Comparison of ENCODE assay signal across 8 mouse cellular contexts in the genomic region with DNA sequence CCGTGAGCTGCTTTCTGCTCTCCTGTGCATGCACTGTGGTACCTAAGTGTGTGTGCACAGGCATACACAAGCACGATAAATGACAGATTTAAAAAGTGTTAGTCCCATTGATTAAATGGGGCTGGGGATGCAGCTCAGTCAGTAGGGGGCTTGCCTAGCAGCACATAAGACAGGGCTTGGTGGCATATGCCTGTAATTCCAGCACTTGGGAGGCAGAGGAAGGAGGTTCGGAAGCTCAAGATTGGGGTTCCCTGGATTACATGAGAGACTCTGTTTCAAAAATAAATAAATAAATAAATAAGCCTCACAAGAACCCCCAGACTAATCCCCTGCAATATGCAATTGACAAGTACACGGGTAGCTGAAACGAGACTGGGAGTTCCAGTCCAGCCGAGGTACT. TPM values are rescaled to one million over a fixed set of nuclear protein-coding genes. Genes with fewer than 3 reads are reported as not detected.
DNase-seq lines count a peak whose midpoint lies in the region; ATAC-seq and TF ChIP-seq lines count a peak whose summit lies in the region.

No protein-coding gene starts in this region.

- no peak overlapping the region for H3K27ac ChIP-seq in heart, embryonic 13.5 days (replicated peaks)
- H3K27ac ChIP-seq in heart, adult 2 months: no peak overlapping the region
- no peak overlapping the region for H3K27ac ChIP-seq in hindbrain, embryonic 14.5 days
- H3K27ac ChIP-seq in midbrain, embryonic 11.5 days (ENCODE audit: low read depth, low read length): no peak overlapping the region

- 51% methylated on average over 6 of the region's 6 CpGs for WGBS in heart, embryonic 13.5 days
- WGBS in heart, adult 2 months: 50% methylated on average over 6 of the region's 6 CpGs
- 44% methylated on average over 6 of the region's 6 CpGs for WGBS in hindbrain, embryonic 14.5 days
- WGBS in midbrain, embryonic 11.5 days: 42% methylated on average over 6 of the region's 6 CpGs

- no peaks in the 10 kb centered on the region for H3K79me2 ChIP-seq in heart, adult 2 months (replicated peaks; ENCODE audit: control insufficient read depth, insufficient read depth, low read length)

- no peaks in the 10 kb centered on the region for H3K27me3 ChIP-seq in heart, embryonic 13.5 days (replicated peaks)
- no peaks in the 10 kb centered on the region for H3K27me3 ChIP-seq in heart, adult 2 months (ENCODE audit: control insufficient read depth, insufficient read depth, low read length)
- no peaks in the 10 kb centered on the region for H3K27me3 ChIP-seq in hindbrain, embryonic 14.5 days (ENCODE audit: control insufficient read depth, insufficient read depth, low read length)
- H3K27me3 ChIP-seq in midbrain, embryonic 11.5 days (ENCODE audit: control insufficient read depth, insufficient read depth, low read length): no peaks in the 10 kb centered on the region

- intact Hi-C loops in heart, adult 2 months (cut with DNase I): loop anchor here (2.0 to 10.0 kb wide), 2 partner anchors 48 to 714 kb away; a partner anchor contains a TSS
- intact Hi-C loops in gastrocnemius, postnatal 14 days (cut with DNase I; ENCODE audit: low total_unique reads): no loop called here

- H3K9ac ChIP-seq in heart, embryonic 13.5 days: peak overlapping the region; percentile 89
- no peak overlapping the region for H3K9ac ChIP-seq in heart, adult 2 months (ENCODE audit: low read depth, low read length)
- H3K9ac ChIP-seq in hindbrain, embryonic 14.5 days: no peak overlapping the region
- H3K9ac ChIP-seq in midbrain, embryonic 11.5 days (ENCODE audit: low read length): peak overlapping the region; percentile 92

- ATAC-seq in heart, embryonic 13.5 days (ENCODE audit: extremely low read depth, insufficient number of reproducible peaks, low FRiP score, low TSS enrichment): no peak
- ATAC-seq in hindbrain, embryonic 14.5 days (ENCODE audit: low FRiP score): no peak
- no peak for ATAC-seq in midbrain, embryonic 11.5 days (ENCODE audit: low FRiP score)

- no peak for TF ChIP-seq POLR2A in heart, adult 2 months (IDR thresholded peaks at IDR 0.05; ENCODE audit: insufficient read depth, low read depth, low read length)

- TF ChIP-seq CTCF in heart, adult 2 months (IDR thresholded peaks at IDR 0.05): no peak

- TF ChIP-seq EP300 in heart, adult 2 months (IDR thresholded peaks at IDR 0.05; ENCODE audit: insufficient read depth, low read depth, low read length): no peak

- peak overlapping the region; percentile 76 for H3K4me3 ChIP-seq in heart, embryonic 13.5 days
- H3K4me3 ChIP-seq in heart, adult 2 months: no peak overlapping the region
- H3K4me3 ChIP-seq in hindbrain, embryonic 14.5 days (replicated peaks; ENCODE audit: low read length): no peak overlapping the region
- H3K4me3 ChIP-seq in midbrain, embryonic 11.5 days (ENCODE audit: low read depth, low read length): peak overlapping the region; percentile 88

- DNase-seq in heart, adult 2 months: no peak
- DNase-seq in MEL-GATA-1-ER (ENCODE audit: extremely low read depth, low read depth): peak; percentile 29
- DNase-seq in hindbrain, embryonic 14.5 days (ENCODE audit: low spot score): no peak
- peak; percentile 84 for DNase-seq in midbrain, embryonic 11.5 days (ENCODE audit: low spot score, missing footprints)
- DNase-seq in yolk sac, embryonic 10.5 days (ENCODE audit: low spot score): no peak
- no peak for DNase-seq in adrenal gland, postnatal 10 days
- DNase-seq in gastrocnemius, postnatal 14 days: no peak

- 0 out of 2 replicates have a peak, but pooled peaks cover under 1% of the 10 kb centered on the region for H3K9me3 ChIP-seq in heart, embryonic 13.5 days
- H3K9me3 ChIP-seq in hindbrain, embryonic 14.5 days (ENCODE audit: control insufficient read depth, low read length): no peaks in the 10 kb centered on the region
- H3K9me3 ChIP-seq in midbrain, embryonic 11.5 days (ENCODE audit: control insufficient read depth, low read length): no peaks in the 10 kb centered on the region

- peak overlapping the region; percentile 80 for H3K4me2 ChIP-seq in heart, embryonic 13.5 days
- H3K4me2 ChIP-seq in hindbrain, embryonic 14.5 days (replicated peaks): peak overlapping the region; percentile 79; the same call in 1 of the 2 replicates
- peak overlapping the region; percentile 47 for H3K4me2 ChIP-seq in midbrain, embryonic 11.5 days

- H3K4me1 ChIP-seq in heart, embryonic 13.5 days: peaks cover 17% of the 10 kb centered on the region
- no peaks in the 10 kb centered on the region for H3K4me1 ChIP-seq in heart, adult 2 months (ENCODE audit: control insufficient read depth, insufficient read depth, low read length)
- no peaks in the 10 kb centered on the region; the same call in 1 of the 2 replicates for H3K4me1 ChIP-seq in hindbrain, embryonic 14.5 days (replicated peaks; ENCODE audit: control insufficient read depth, insufficient read depth, low read length)
- H3K4me1 ChIP-seq in midbrain, embryonic 11.5 days (ENCODE audit: control insufficient read depth, insufficient read depth, low read length): peaks cover 13% of the 10 kb centered on the region; the same call in 1 of the 2 replicates

- H3K36me3 ChIP-seq in heart, embryonic 13.5 days: no peaks in the 10 kb centered on the region
- H3K36me3 ChIP-seq in heart, adult 2 months (ENCODE audit: control insufficient read depth, insufficient read depth, low read length): no peaks in the 10 kb centered on the region
- H3K36me3 ChIP-seq in hindbrain, embryonic 14.5 days (replicated peaks; ENCODE audit: control insufficient read depth, insufficient read depth): no peaks in the 10 kb centered on the region
- H3K36me3 ChIP-seq in midbrain, embryonic 11.5 days (ENCODE audit: control insufficient read depth, insufficient read depth, low read length): no peaks in the 10 kb centered on the region; the same call in 1 of the 2 replicates

RNA-seq across cellular contexts. Expression of a gene that starts 1.4 kb away (rescaled TPM):
- polyA plus RNA-seq in heart, embryonic 13.5 days (2015; fragmentation: Nextera tagmentation; extraction: Ambion mirVana): 11.9 and 13.4 TPM in 2 replicates
- total RNA-seq in heart, adult 2 months (2021): 1 to 10 TPM; 1.7 to 2.0 TPM
- 1.4 and 2.1 TPM in 2 replicates for polyA plus RNA-seq in heart, adult 2 months (2012; rRNA removed)
- 6.7 and 6.8 TPM in 2 replicates for polyA plus RNA-seq in hindbrain, embryonic 14.5 days (2014; fragmentation: Nextera tagmentation; extraction: Ambion mirVana)
- polyA plus RNA-seq in midbrain, embryonic 11.5 days (2014; fragmentation: Nextera tagmentation; extraction: Ambion mirVana): 36.6 and 38.8 TPM in 2 replicates
- 1 to 10 TPM; 7.6 to 8.6 TPM for total RNA-seq in adrenal gland, postnatal 10 days (2021)
- total RNA-seq in gastrocnemius, postnatal 14 days (2021): 1 to 10 TPM; 6.8 to 9.9 TPM

RNA-seq across cellular contexts. Expression of a gene that starts 29.3 kb away (rescaled TPM):
- 2.1 and 2.2 TPM in 2 replicates for polyA plus RNA-seq in heart, embryonic 13.5 days (2015; fragmentation: Nextera tagmentation; extraction: Ambion mirVana)
- total RNA-seq in heart, adult 2 months (2021): 1 to 10 TPM; 2.5 to 3.9 TPM
- polyA plus RNA-seq in heart, adult 2 months (2012; rRNA removed): 1.3 TPM in 2 replicates
- 19.1 and 23.4 TPM in 2 replicates for polyA plus RNA-seq in hindbrain, embryonic 14.5 days (2014; fragmentation: Nextera tagmentation; extraction: Ambion mirVana)
- polyA plus RNA-seq in midbrain, embryonic 11.5 days (2014; fragmentation: Nextera tagmentation; extraction: Ambion mirVana): 9.7 and 10.1 TPM in 2 replicates
- 10 to 100 TPM in 1 of 2 experiments, 1 to 10 TPM in 1; 8.6 to 11.7 TPM for total RNA-seq in adrenal gland, postnatal 10 days (2021)
- 1 to 10 TPM; 4.9 to 7.2 TPM for total RNA-seq in gastrocnemius, postnatal 14 days (2021)

RNA-seq across cellular contexts. Expression of a gene that starts 47.5 kb away (rescaled TPM):
- polyA plus RNA-seq in heart, embryonic 13.5 days (2015; fragmentation: Nextera tagmentation; extraction: Ambion mirVana): 1.6 and 2.1 TPM in 2 replicates
- total RNA-seq in heart, adult 2 months (2021): 1 to 10 TPM; 2.7 to 4.9 TPM
- polyA plus RNA-seq in heart, adult 2 months (2012; rRNA removed): 1.4 and 1.7 TPM in 2 replicates
- 5.4 and 5.5 TPM in 2 replicates for polyA plus RNA-seq in hindbrain, embryonic 14.5 days (2014; fragmentation: Nextera tagmentation; extraction: Ambion mirVana)
- 6.6 and 7.2 TPM in 2 replicates for polyA plus RNA-seq in midbrain, embryonic 11.5 days (2014; fragmentation: Nextera tagmentation; extraction: Ambion mirVana)
- 1 to 10 TPM; 4.8 to 7.1 TPM for total RNA-seq in adrenal gland, postnatal 10 days (2021)
- total RNA-seq in gastrocnemius, postnatal 14 days (2021): 10 to 100 TPM; 19.9 to 28.3 TPM

RNA-seq across cellular contexts. Expression of a gene that starts 57.0 kb away (rescaled TPM):
- 0.10 and 0.32 TPM in 2 replicates for polyA plus RNA-seq in heart, embryonic 13.5 days (2015; fragmentation: Nextera tagmentation; extraction: Ambion mirVana)
- under 1 TPM; 0.05 to 0.07 TPM for total RNA-seq in heart, adult 2 months (2021)
- 0.03 and 0.06 TPM in 2 replicates for polyA plus RNA-seq in heart, adult 2 months (2012; rRNA removed)
- polyA plus RNA-seq in hindbrain, embryonic 14.5 days (2014; fragmentation: Nextera tagmentation; extraction: Ambion mirVana): 31.7 and 36.4 TPM in 2 replicates
- polyA plus RNA-seq in midbrain, embryonic 11.5 days (2014; fragmentation: Nextera tagmentation; extraction: Ambion mirVana): 8.8 and 10.2 TPM in 2 replicates
- total RNA-seq in adrenal gland, postnatal 10 days (2021): 1 to 10 TPM; 3.8 to 5.7 TPM
- total RNA-seq in gastrocnemius, postnatal 14 days (2021): 1 to 10 TPM in 1 of 2 experiments, under 1 TPM in 1; 0.66 to 1.1 TPM

Comparison
In these comparisons a context has a peak if more than half of its experiments do, and no peak if none do; other contexts are left out.
1. H3K4me3 ChIP-seq: peak in heart, embryonic 13.5 days (single experiment) and midbrain, embryonic 11.5 days (single experiment); none in heart, adult 2 months (single experiment) and hindbrain, embryonic 14.5 days (single experiment).
2. H3K9ac ChIP-seq: peak in heart, embryonic 13.5 days (single experiment) and midbrain, embryonic 11.5 days (single experiment); none in heart, adult 2 months (single experiment) and hindbrain, embryonic 14.5 days (single experiment).
3. DNase-seq: peak in MEL-GATA-1-ER (single experiment) and midbrain, embryonic 11.5 days (single experiment); none in heart, adult 2 months (0 of 2), hindbrain, embryonic 14.5 days (single experiment), yolk sac, embryonic 10.5 days (single experiment), adrenal gland, postnatal 10 days (single experiment) and gastrocnemius, postnatal 14 days (single experiment).
4. Peak in every context shown above with its lines, with median percentiles within 50 percentile points of each other: H3K4me2 ChIP-seq.